Mouse (Mus musculus) frontal cortex, adult 2 months (tissue): ENCODE results near the gene Ccdc162. TPM values are rescaled to one million over a fixed set of nuclear protein-coding genes. Genes with fewer than 3 reads are reported as not detected.
A peak's percentile ranks its signal among the peaks of the same experiment; 100 is the strongest.

Source experiments
- DNase-seq, 2 experiments: peaks; one replicate each; pipeline ENCODE4 v3.0.0; 2022; ENCODE audit warnings: low spot score in 1 of 2; ENCODE audit errors: extremely low spot score in 1 of 2
- polyA plus RNA-seq: library from polyadenylated mRNA; depleted of rRNA; stranded (reverse); fragments of >200 nt; gene quantifications from 2 replicates; pipeline ENCODE4 v1.2.3, GENCODE M21; 2012; rRNA removed

Gene Ccdc162
- polyA plus RNA-seq, 1 experiment: 1.4 TPM

GRCm38 (mm10) chr10:41509160-41509559 is 207.3 kb downstream of the Ccdc162 start:
- peak in 1 of 2 experiments; percentile 24 for DNase-seq

GRCm38 (mm10) chr10:41505446-41505845 is 211.0 kb downstream of the Ccdc162 start:
- peak; percentile 59 to 82 for DNase-seq

- no peak for DNase-seq
Observed at GRCm38 (mm10) chr10:41504996-41505395, 211.4 kb downstream of the Ccdc162 start.

GRCm38 (mm10) chr10:41500941-41501340 is 215.5 kb downstream of the Ccdc162 start:
- DNase-seq: peak; percentile 44 to 46

GRCm38 (mm10) chr10:41491111-41491510 is 225.3 kb downstream of the Ccdc162 start:
- no peak for DNase-seq

GRCm38 (mm10) chr10:41490518-41490873 is 225.9 kb downstream of the Ccdc162 start:
- DNase-seq: no peak

- DNase-seq: peak; percentile 88 to 94
Observed at GRCm38 (mm10) chr10:41489708-41490517, 226.5 kb downstream of the Ccdc162 start, which contains the start of the genes Smpd2 and Ppil6. TSS of gene Smpd2 (minus strand) at chr10:41490369. TSS of gene Ppil6 (plus strand) at chr10:41490439.

GRCm38 (mm10) chr10:41489294-41489693 is 227.1 kb downstream of the Ccdc162 start:
- no peak for DNase-seq

GRCm38 (mm10) chr10:41488877-41489276 is 227.6 kb downstream of the Ccdc162 start:
- DNase-seq: no peak

Other genes with a start within 250 kb of the Ccdc162 start
- gene Mical1, start 240.3 kb downstream of the Ccdc162 start, polyA plus RNA-seq: 15.2 and 18.1 TPM in 2 replicates
- 39.7 and 41.0 TPM in 2 replicates for gene Smpd2, start 226.3 kb downstream of the Ccdc162 start, polyA plus RNA-seq
- gene Ppil6, start 226.2 kb downstream of the Ccdc162 start, polyA plus RNA-seq: 3.5 and 4.3 TPM in 2 replicates
- 57.4 and 65.6 TPM in 2 replicates for gene Cd164, start 197.2 kb downstream of the Ccdc162 start, polyA plus RNA-seq
- 7.4 TPM in 2 replicates for gene Cep57l1, start 93.2 kb upstream of the Ccdc162 start, polyA plus RNA-seq
- 53.9 and 56.0 TPM in 2 replicates for gene Sesn1, start 93.3 kb upstream of the Ccdc162 start, polyA plus RNA-seq